Mouse (Mus musculus) kidney, embryonic 15.5 days (tissue): ENCODE data around the gene Psmg3. TPM values are rescaled to one million over a fixed set of nuclear protein-coding genes. Genes with fewer than 3 reads are reported as not detected.

Experiments
- ATAC-seq: fragments of 200-750 bp; cut with Nextera tagmentation; replicated peaks from 2 replicates; pipeline ENCODE4 v1.8.0; 2017; ENCODE audit warnings: moderate TSS enrichment; ENCODE audit not compliant: low FRiP score
- H3K27ac ChIP-seq: fragments of 300-500 bp; sonication (generic); 2 replicates; pipeline ENCODE4 v1.5.1; 2015; ENCODE audit warnings: mild to moderate bottlenecking, inconsistent platforms
- H3K27me3 ChIP-seq: fragments of 300-500 bp; sonication (generic); 2 replicates; pipeline ENCODE4 v1.6.1; 2015; ENCODE audit warnings: inconsistent platforms
- H3K36me3 ChIP-seq: fragments of 300-500 bp; sonication (generic); 2 replicates; pipeline ENCODE4 v1.6.1; 2015; ENCODE audit warnings: inconsistent platforms
- H3K4me1 ChIP-seq: fragments of 300-500 bp; sonication (generic); 2 replicates; pipeline ENCODE4 v1.6.1; 2015; ENCODE audit warnings: inconsistent platforms
- H3K4me2 ChIP-seq: fragments of 300-500 bp; sonication (generic); 2 replicates; pipeline ENCODE4 v1.6.1; 2015; ENCODE audit warnings: moderate library complexity, mild to moderate bottlenecking, inconsistent platforms
- H3K4me3 ChIP-seq: fragments of 300-500 bp; sonication (generic); replicated peaks from 2 replicates; pipeline ENCODE4 v1.5.1; 2015; ENCODE audit warnings: mild to moderate bottlenecking, inconsistent platforms
- H3K9ac ChIP-seq: fragments of 300-500 bp; sonication (generic); 2 replicates; pipeline ENCODE4 v1.6.1; 2015; ENCODE audit warnings: mild to moderate bottlenecking, inconsistent platforms
- H3K9me3 ChIP-seq: fragments of 300-500 bp; sonication (generic); replicated peaks from 2 replicates; pipeline ENCODE4 v1.6.1; 2016; ENCODE audit warnings: inconsistent platforms
- WGBS: fragments of 180-500 bp; shearing (Covaris S2); methylation state at CpG from one replicate; pipeline ENCODE4 v1.1.7; 2015; ENCODE audit warnings: mixed read lengths; 5-methylcytosine and 5-hydroxymethylcytosine counted together
- polyA plus RNA-seq: library from polyadenylated mRNA; unstranded; fragments of >200 nt; fragmentation: Nextera tagmentation; extraction: Ambion mirVana; gene quantifications from 2 replicates; pipeline ENCODE4 v1.2.1, GENCODE M21; 2015

Psmg3 gene
- polyA plus RNA-seq, 1 experiment from 2014 or later: 74.0 TPM

DNA sequence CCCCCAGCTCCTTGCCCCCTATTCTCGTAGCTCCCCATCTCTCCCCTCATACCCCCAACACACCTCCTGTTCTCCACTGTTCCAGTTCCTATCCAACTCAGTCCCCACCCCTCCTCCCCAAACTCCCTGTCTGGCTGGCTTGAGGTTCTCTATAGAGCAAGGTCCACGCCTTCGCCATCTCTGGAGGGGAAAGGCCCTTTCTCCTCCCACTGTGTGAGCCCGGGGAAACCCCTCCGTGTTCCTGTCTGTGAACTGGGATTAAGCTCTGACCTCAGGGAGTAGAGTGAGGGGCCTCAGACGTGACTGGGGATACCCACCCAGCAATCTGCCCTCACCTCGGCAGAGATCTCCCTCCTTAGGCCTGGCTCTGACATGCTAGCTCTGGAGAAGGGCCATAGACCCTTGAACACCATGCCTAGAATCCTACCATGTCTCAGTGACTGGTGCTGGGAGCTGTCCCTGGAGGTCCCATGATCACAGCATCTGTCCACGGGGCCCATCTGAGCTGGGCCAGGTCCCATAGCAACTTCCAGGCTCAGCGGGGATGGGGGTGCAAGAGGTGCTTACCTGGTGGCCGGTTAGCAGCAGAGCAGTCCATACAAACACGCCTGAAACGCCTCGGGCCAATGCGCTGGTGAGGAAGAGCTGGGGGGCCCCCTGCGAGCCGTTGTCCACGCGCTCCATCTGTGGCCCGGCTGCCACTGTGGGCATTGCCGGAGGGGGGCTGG is 14.1 kb downstream of the Psmg3 start:
- Histone ChIP-seq H3K4me3 (no peak overlapping the region), H3K36me3 (no peaks in the 10 kb centered on the region), H3K4me2 (no peak overlapping the region), H3K9me3 (no peaks in the 10 kb centered on the region), H3K9ac (no peak overlapping the region), H3K4me1 (peaks cover 13% of the 10 kb centered on the region; the same call in 1 of the 2 replicates), H3K27me3 (peaks cover 21% of the 10 kb centered on the region), H3K27ac (no peak overlapping the region)
- no peak for ATAC-seq
- WGBS: 69% methylated on average over 20 of the region's 20 CpGs

DNA sequence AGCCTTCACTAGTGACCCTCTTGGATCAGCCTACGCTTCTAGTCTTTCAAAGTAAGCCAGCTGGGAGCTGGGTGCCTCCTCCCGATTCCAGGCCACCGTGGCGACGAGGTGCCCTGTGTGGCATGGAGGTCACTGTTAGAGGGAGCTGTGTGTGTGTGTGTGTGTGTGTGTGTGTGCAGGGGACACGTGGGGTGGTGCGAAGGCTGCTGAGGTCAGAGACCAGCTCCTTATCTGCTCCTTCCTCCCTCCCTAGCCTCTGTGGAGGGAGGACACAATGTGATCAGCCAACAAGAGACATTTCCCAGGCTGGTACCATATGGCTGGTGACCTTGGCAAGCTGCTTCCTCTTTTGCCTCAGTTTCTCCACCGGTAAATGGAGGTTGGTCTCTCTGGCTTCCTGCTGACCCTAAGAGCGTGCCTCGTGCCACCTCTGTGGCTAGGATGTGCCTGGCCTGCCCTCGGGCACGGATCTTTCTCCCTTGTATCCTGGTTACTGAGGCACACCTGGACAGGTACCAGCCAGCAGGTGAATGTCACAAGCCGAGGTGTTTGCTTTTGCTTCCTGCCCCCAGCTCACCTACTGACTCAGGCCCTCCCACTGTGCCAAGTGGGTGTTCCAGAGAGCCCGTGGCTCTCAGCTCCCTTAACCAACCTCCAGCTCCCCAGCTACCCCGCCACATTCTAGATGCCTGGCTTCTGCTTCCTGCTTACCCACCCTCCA is 14.8 kb downstream of the Psmg3 start:
- Histone ChIP-seq H3K9ac (no peak overlapping the region), H3K27me3 (peaks cover 21% of the 10 kb centered on the region), H3K36me3 (no peaks in the 10 kb centered on the region), H3K27ac (no peak overlapping the region), H3K9me3 (no peaks in the 10 kb centered on the region), H3K4me3 (no peak overlapping the region), H3K4me2 (no peak overlapping the region), H3K4me1 (peaks cover 13% of the 10 kb centered on the region; the same call in 1 of the 2 replicates)
- WGBS: 74% methylated on average over 15 of the region's 15 CpGs
- no peak for ATAC-seq

DNA sequence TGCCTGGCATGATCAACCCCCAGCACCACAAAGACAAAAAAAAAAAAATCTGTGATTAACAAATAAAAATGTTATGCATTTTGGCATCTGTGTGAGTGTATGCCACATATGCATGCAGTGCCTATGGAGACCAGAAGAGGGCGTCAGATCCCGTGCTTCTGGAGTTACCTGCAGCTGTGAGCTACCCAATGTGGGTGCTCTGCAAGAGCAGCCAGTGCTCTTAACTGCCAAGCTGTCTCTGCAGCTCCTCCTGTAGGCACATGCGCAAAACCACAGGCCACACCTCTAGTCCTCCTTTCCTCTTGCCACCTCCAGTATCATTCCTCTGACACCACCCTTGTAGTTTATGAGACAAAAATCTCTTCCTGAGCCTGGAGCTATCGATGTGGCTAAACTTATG is 17.3 kb downstream of the Psmg3 start:
- Histone ChIP-seq H3K9ac (no peak overlapping the region), H3K4me3 (no peak overlapping the region), H3K9me3 (no peaks in the 10 kb centered on the region), H3K27me3 (peaks cover 12% of the 10 kb centered on the region), H3K27ac (no peak overlapping the region), H3K4me1 (peaks cover 14% of the 10 kb centered on the region; the same call in 1 of the 2 replicates), H3K36me3 (no peaks in the 10 kb centered on the region), H3K4me2 (no peak overlapping the region)
- 63% methylated on average over 4 of the region's 4 CpGs for WGBS
- no peak for ATAC-seq

DNA sequence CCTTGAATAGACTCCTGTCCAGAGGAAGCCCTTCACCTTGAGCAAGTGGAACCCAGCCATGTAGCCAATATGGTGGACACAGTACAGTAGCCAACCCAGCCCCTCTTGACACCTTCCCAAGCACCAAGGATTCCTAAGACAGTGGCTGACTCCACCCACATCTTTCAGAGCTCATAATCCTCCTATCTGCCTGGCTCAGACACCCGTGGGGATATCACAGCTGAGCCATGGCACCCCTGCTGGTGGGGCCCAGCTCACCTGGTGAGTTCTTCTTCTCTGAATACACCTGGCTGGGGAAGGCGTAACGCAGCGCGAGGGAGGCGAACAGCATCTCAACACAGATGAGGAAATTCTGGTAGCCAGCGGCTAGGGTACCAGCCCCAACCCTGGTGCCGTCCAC is 20.8 kb downstream of the Psmg3 start:
- Histone ChIP-seq H3K9me3 (no peaks in the 10 kb centered on the region), H3K4me2 (no peak overlapping the region), H3K36me3 (peaks cover 6% of the 10 kb centered on the region), H3K27me3 (no peaks in the 10 kb centered on the region), H3K27ac (no peak overlapping the region), H3K4me1 (peaks cover 14% of the 10 kb centered on the region), H3K4me3 (no peak overlapping the region), H3K9ac (no peak overlapping the region)
- ATAC-seq: no peak
- 91% methylated on average over 8 of the region's 8 CpGs for WGBS

DNA sequence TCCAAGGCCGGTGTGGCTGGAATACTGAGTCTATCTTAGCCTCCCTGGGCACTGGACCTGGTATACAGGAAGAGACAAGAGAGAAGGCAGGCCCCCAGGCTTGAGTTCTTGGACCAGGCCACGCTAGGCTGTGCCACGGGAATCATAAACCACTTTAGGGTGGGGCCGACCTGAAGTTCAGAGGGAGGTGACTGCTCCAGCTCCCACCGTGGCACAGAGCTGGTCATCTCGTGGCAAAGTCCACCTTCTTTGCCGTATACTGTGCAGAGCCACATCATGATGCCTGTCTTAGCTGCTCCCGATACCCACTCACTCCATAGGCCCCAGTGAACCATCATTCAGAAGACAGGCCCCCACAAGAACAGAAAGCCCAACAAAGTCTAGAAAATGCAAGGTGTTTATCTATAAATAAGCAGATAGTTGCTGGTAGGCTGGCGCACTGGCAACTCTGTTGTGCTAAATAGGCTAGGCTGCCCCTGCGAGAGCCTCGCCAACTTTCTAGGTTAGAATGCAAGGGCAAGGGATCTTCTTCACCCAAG is 22.0 kb downstream of the Psmg3 start:
- ATAC-seq: no peak

DNA sequence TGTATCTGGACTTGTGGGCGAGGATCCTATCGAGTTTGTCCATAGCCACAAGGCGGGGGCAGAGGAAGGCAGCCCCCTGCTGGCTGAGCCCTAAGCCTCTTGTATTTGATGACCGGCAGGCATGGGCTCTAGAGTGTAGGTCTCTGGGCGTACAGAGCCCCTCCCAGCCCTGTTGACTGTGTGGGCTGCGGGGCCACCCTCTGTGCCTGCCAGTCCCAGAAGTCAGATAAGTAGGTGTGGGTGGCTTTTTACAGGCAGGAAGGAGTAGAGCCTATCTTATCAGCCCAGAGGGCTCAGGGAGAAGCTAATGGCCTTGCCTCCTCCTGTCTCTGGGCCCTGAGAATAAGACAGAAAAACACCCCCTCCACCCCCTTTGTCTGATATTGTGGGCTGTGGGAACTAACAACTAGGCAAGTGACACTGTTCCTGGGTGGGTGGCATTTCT is 22.6 kb downstream of the Psmg3 start:
- WGBS: 20% methylated on average over 6 of the region's 6 CpGs
- ATAC-seq: peak; percentile 85
- Histone ChIP-seq H3K9me3 (no peaks in the 10 kb centered on the region), H3K27me3 (no peaks in the 10 kb centered on the region), H3K36me3 (peaks cover 22% of the 10 kb centered on the region), H3K4me2 (peak overlapping the region; percentile 48), H3K9ac (no peak overlapping the region), H3K4me3 (no peak overlapping the region), H3K4me1 (peaks cover 14% of the 10 kb centered on the region), H3K27ac (peak overlapping the region; percentile 46; the same call in 1 of the 2 replicates)

More for the DNA sequence above, 22.0 kb downstream of the Psmg3 start:
- Histone ChIP-seq H3K27ac (no peak overlapping the region), H3K4me3 (no peak overlapping the region), H3K36me3 (peaks cover 19% of the 10 kb centered on the region), H3K4me1 (peaks cover 14% of the 10 kb centered on the region), H3K27me3 (no peaks in the 10 kb centered on the region), H3K4me2 (no peak overlapping the region), H3K9me3 (no peaks in the 10 kb centered on the region), H3K9ac (no peak overlapping the region)
- 88% methylated on average over 11 of the region's 11 CpGs for WGBS

DNA sequence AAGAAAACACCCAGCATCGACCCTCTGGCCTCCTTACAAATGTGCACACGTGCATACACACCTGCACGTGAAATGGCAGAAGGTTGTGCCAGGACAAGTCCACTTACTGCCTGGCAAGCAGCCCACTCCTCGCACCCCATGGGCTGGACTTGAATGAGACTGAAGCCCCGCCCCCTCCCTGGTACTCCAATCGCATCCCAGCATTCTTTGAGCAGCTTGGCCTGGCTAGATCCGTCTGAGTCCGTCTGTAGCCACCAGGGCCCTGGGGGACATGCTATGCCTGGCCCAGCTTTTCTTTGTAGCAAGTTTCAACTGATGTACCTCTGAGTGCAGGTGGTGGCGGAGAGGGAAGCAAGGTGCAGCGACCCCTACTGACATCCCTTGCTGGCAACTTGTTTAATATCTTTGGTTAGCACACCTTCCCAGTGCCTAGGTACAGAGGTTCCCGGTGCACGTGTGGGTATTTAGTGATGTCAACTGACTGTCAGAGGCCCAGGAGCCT is 23.0 kb downstream of the Psmg3 start:
- H3K4me2 ChIP-seq: peak overlapping the region; percentile 48
- H3K27ac ChIP-seq: peak overlapping the region; percentile 46; the same call in 1 of the 2 replicates
- 8% methylated on average over 12 of the region's 12 CpGs for WGBS
- ATAC-seq: peak; percentile 74; the same call in 1 of the 2 replicates
- H3K4me3 ChIP-seq: peak overlapping the region; percentile 14; the same call in 1 of the 2 replicates
- H3K9ac ChIP-seq: no peak overlapping the region
- no peaks in the 10 kb centered on the region for H3K9me3 ChIP-seq
- H3K36me3 ChIP-seq: peaks cover 22% of the 10 kb centered on the region
- H3K27me3 ChIP-seq: no peaks in the 10 kb centered on the region
- H3K4me1 ChIP-seq: peaks cover 15% of the 10 kb centered on the region

DNA sequence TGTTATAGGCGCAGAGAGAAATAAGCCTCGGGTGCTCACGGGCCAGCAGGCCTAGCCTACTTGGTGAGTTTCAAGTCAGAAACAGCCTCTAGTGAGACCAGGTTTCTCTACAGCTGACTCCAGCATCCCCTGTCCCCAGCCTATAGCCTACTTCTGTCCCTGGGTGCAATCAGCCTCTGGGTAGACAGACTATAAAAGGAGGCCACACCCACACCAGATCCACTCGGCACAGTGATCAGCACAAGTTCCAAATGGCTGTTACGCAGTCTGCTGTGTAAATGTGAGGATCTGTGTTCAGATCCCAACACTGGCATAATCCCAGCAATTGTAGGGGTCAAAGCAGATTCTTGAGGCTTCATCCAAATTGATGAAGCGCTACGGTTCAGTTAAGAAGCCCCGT is 23.5 kb downstream of the Psmg3 start:
- WGBS: 68% methylated on average over 8 of the region's 8 CpGs
- peaks cover 19% of the 10 kb centered on the region for H3K4me1 ChIP-seq
- H3K27ac ChIP-seq: no peak overlapping the region
- no peak overlapping the region for H3K4me3 ChIP-seq
- H3K4me2 ChIP-seq: peak overlapping the region; percentile 48
- H3K27me3 ChIP-seq: no peaks in the 10 kb centered on the region
- no peaks in the 10 kb centered on the region for H3K9me3 ChIP-seq
- ATAC-seq: no peak
- peaks cover 22% of the 10 kb centered on the region for H3K36me3 ChIP-seq
- H3K9ac ChIP-seq: no peak overlapping the region

DNA sequence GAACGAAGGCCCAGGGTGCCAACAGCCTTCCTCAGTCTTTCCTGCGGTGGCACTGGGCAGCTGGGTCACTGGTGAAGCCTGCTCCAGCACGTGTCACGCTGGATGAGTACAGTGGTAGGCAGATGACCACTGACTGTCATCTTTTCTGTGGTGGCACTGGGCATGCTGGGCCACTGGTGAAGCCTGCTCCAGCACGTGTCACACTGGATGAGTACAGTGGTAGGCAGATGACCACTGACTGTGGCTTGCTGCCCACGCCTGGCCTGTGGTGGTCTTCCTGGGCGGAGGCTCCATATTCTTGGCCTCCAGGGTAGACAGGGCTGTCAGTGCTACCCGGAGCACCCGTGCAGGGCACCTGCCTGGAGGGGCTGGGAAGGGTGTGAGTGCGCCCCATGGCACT is 24.8 kb downstream of the Psmg3 start:
- no peaks in the 10 kb centered on the region for H3K9me3 ChIP-seq
- no peaks in the 10 kb centered on the region for H3K27me3 ChIP-seq
- 91% methylated on average over 10 of the region's 10 CpGs for WGBS

DNA sequence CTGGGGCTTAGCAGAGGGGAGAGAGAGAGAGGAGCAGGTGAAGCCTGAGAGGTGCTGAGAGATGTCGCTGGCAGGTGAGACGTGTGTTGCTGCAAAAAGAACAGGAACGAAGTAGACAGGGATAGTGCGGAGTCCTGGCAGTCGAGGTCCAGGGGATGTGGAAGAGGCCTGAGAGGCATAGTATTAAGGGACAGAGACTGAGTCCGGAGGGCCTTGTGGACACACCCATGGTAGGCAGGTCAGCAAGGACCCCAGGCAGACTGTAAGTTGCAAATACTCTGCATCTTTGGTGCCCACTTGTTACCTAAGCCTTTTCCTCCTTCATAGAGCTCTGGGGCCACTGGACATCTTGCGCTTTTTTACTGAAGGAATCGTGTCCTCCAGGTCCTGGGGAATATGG is 25.5 kb downstream of the Psmg3 start:
- no peaks in the 10 kb centered on the region for H3K9me3 ChIP-seq
- no peak overlapping the region for H3K4me2 ChIP-seq
- no peak overlapping the region for H3K27ac ChIP-seq
- H3K4me3 ChIP-seq: no peak overlapping the region
- H3K27me3 ChIP-seq: no peaks in the 10 kb centered on the region
- peaks cover 22% of the 10 kb centered on the region for H3K36me3 ChIP-seq
- WGBS: 94% methylated on average over 8 of the region's 8 CpGs
- H3K9ac ChIP-seq: no peak overlapping the region
- H3K4me1 ChIP-seq: peaks cover 39% of the 10 kb centered on the region
- no peak for ATAC-seq

More for the DNA sequence above, 24.8 kb downstream of the Psmg3 start:
- H3K36me3 ChIP-seq: peaks cover 22% of the 10 kb centered on the region
- peaks cover 32% of the 10 kb centered on the region for H3K4me1 ChIP-seq
- H3K4me2 ChIP-seq: no peak overlapping the region
- no peak for ATAC-seq
- H3K4me3 ChIP-seq: no peak overlapping the region
- H3K9ac ChIP-seq: no peak overlapping the region
- no peak overlapping the region for H3K27ac ChIP-seq

DNA sequence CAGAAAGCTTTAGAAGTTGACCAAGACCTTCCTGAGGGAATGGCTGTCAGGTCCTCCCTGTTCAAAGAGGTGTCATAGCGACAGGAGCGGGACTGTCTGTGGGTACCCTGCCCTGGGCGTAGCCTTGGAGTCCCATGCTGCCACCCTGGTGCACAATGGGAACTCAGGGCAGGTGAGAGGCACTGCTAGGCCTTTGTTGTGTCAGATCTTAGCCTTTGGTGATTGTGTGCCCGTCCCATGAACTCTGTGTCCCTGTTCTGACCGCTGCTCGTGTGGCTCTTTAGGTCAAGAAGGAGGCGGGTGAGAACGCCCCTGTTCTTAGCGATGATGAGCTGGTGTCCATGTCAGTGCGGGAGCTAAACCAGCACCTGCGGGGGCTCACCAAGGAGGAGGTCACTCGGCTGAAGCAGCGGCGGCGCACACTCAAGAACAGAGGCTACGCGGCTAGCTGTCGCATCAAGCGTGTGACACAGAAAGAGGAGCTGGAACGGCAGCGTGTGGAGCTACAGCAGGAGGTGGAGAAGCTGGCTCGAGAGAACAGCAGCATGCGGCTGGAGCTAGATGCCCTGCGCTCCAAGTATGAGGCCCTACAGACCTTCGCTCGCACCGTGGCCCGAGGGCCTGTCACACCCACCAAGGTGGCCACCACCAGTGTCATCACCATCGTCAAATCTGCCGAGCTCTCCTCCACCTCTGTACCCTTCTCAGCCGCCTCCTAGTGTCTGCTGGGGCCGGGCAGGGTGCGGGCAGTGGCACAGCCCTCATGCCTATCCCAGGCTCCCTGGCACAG is 26.7 kb downstream of the Psmg3 start:
- Histone ChIP-seq H3K9ac (no peak overlapping the region), H3K4me2 (no peak overlapping the region), H3K4me3 (no peak overlapping the region), H3K36me3 (peaks cover 22% of the 10 kb centered on the region), H3K27me3 (no peaks in the 10 kb centered on the region), H3K4me1 (peaks cover 46% of the 10 kb centered on the region), H3K9me3 (no peaks in the 10 kb centered on the region), H3K27ac (no peak overlapping the region)
- ATAC-seq: no peak
- 90% methylated on average over 33 of the region's 33 CpGs for WGBS
